Mouse (Mus musculus) intestine, postnatal 0 days (tissue): Measurements from ENCODE around the gene Camsap2. TPM values are rescaled to one million over a fixed set of nuclear protein-coding genes. Genes with fewer than 3 reads are reported as not detected.

Experiments used
- ATAC-seq: fragments of 200-750 bp; cut with Nextera tagmentation; 2 replicates; pipeline ENCODE4 v1.8.0; 2017; ENCODE audit warnings: mild to moderate bottlenecking, moderate TSS enrichment, moderate library complexity
- H3K27ac ChIP-seq: fragments of 300-500 bp; sonication (generic); 2 replicates; pipeline ENCODE4 v1.5.1; 2014; ENCODE audit warnings: mild to moderate bottlenecking, low read depth, low read length, moderate library complexity
- H3K27me3 ChIP-seq: fragments of 300-500 bp; sonication (generic); replicated peaks from 2 replicates; pipeline ENCODE4 v1.6.1; 2014; ENCODE audit warnings: low read length, mixed read lengths; ENCODE audit not compliant: control insufficient read depth, insufficient read depth
- H3K36me3 ChIP-seq: fragments of 300-500 bp; sonication (generic); 2 replicates; pipeline ENCODE4 v1.6.1; 2014; ENCODE audit warnings: mild to moderate bottlenecking, moderate library complexity; ENCODE audit not compliant: control insufficient read depth, insufficient read depth
- H3K4me1 ChIP-seq: fragments of 300-500 bp; sonication (generic); replicated peaks from 2 replicates; pipeline ENCODE4 v1.6.1; 2014; ENCODE audit warnings: antibody characterized with exemption, low read length, mixed read lengths; ENCODE audit not compliant: control insufficient read depth, insufficient read depth
- H3K4me2 ChIP-seq: fragments of 300-500 bp; sonication (generic); replicated peaks from 2 replicates; pipeline ENCODE4 v1.6.1; 2014; ENCODE audit warnings: low read depth, mild to moderate bottlenecking, moderate library complexity
- H3K4me3 ChIP-seq: fragments of 300-500 bp; sonication (generic); 2 replicates; pipeline ENCODE4 v1.5.1; 2014; ENCODE audit warnings: low read depth, low read length
- H3K9ac ChIP-seq: fragments of 300-500 bp; sonication (generic); 2 replicates; pipeline ENCODE4 v1.6.1; 2014; ENCODE audit warnings: mild to moderate bottlenecking, low read depth, low read length
- H3K9me3 ChIP-seq: fragments of 300-500 bp; sonication (generic); 2 replicates; pipeline ENCODE4 v1.6.1; 2016; ENCODE audit warnings: mixed run types; ENCODE audit not compliant: control insufficient read depth
- CTCF ChIP-seq: sonication (generic); IDR thresholded peaks from 2 replicates; pipeline ENCODE4 v1.5.1; 2016; ENCODE audit warnings: low read depth, mild to moderate bottlenecking, control low read depth, antibody characterized with exemption, moderate library complexity
- WGBS: fragments of 180-500 bp; shearing (Covaris S2); extraction: QIAGEN DNeasy Blood & Tissue Kit; methylation state at CpG from one replicate; pipeline ENCODE4 v1.1.7; 2014; 5-methylcytosine and 5-hydroxymethylcytosine counted together
- polyA plus RNA-seq: library from polyadenylated mRNA; unstranded; fragments of >200 nt; fragmentation: Nextera tagmentation; extraction: Ambion mirVana; gene quantifications from 2 replicates; pipeline ENCODE4 v1.2.1, GENCODE M21; 2015

Gene Camsap2
- polyA plus RNA-seq, 1 experiment from 2014 or later = 3.3 TPM

- no peak for TF ChIP-seq CTCF
- ATAC-seq = no peak
- Histone ChIP-seq H3K9ac (no peak overlapping the region), H3K4me3 (no peak overlapping the region), H3K9me3 (no peaks in the 10 kb centered on the region), H3K27me3 (no peaks in the 10 kb centered on the region), H3K4me1 (no peaks in the 10 kb centered on the region; the same call in 1 of the 2 replicates), H3K4me2 (no peak overlapping the region), H3K36me3 (0 out of 2 replicates have a peak, but pooled peaks cover 4% of the 10 kb centered on the region), H3K27ac (no peak overlapping the region)
- WGBS = 87% methylated on average over 4 of the region's 4 CpGs
Observed at GRCm38 (mm10) chr1:136322331-136322730, 23.6 kb downstream of the Camsap2 start.

- Histone ChIP-seq H3K36me3 (no peaks in the 10 kb centered on the region; the same call in 1 of the 2 replicates), H3K4me3 (no peak overlapping the region), H3K4me1 (no peaks in the 10 kb centered on the region), H3K27ac (no peak overlapping the region), H3K27me3 (no peaks in the 10 kb centered on the region), H3K9ac (no peak overlapping the region), H3K9me3 (no peaks in the 10 kb centered on the region), H3K4me2 (no peak overlapping the region)
- ATAC-seq = no peak
- no peak for TF ChIP-seq CTCF
Observed at GRCm38 (mm10) chr1:136316317-136316716, 29.6 kb downstream of the Camsap2 start.

- Histone ChIP-seq H3K27me3 (no peaks in the 10 kb centered on the region), H3K27ac (no peak overlapping the region), H3K4me1 (no peaks in the 10 kb centered on the region), H3K9me3 (no peaks in the 10 kb centered on the region), H3K9ac (no peak overlapping the region), H3K4me2 (no peak overlapping the region), H3K4me3 (no peak overlapping the region), H3K36me3 (no peaks in the 10 kb centered on the region)
- ATAC-seq = no peak
- WGBS = 93% methylated on average over 5 of the region's 5 CpGs
- TF ChIP-seq CTCF = no peak
Observed at GRCm38 (mm10) chr1:136309193-136309592, 36.7 kb downstream of the Camsap2 start.

GRCm38 (mm10) chr1:136306424-136306823 lies 39.5 kb downstream of the Camsap2 start:
- no peak overlapping the region for H3K9ac ChIP-seq
- H3K36me3 ChIP-seq = no peaks in the 10 kb centered on the region
- H3K4me3 ChIP-seq = no peak overlapping the region
- H3K4me1 ChIP-seq = no peaks in the 10 kb centered on the region
- WGBS = 74% methylated on average over 3 of the region's 3 CpGs
- H3K27ac ChIP-seq = no peak overlapping the region
- no peak overlapping the region for H3K4me2 ChIP-seq
- no peak for ATAC-seq
- no peaks in the 10 kb centered on the region for H3K9me3 ChIP-seq
- no peaks in the 10 kb centered on the region for H3K27me3 ChIP-seq
- peak; percentile 71 for TF ChIP-seq CTCF

GRCm38 (mm10) chr1:136293961-136294360 lies 51.9 kb downstream of the Camsap2 start:
- no peak for ATAC-seq
- Histone ChIP-seq H3K4me2 (no peak overlapping the region), H3K27me3 (no peaks in the 10 kb centered on the region)

GRCm38 (mm10) chr1:136289803-136290202 lies 56.1 kb downstream of the Camsap2 start:
- Histone ChIP-seq H3K4me1 (no peaks in the 10 kb centered on the region), H3K4me2 (no peak overlapping the region), H3K4me3 (no peak overlapping the region), H3K9me3 (no peaks in the 10 kb centered on the region), H3K36me3 (no peaks in the 10 kb centered on the region; the same call in 1 of the 2 replicates), H3K27ac (no peak overlapping the region), H3K27me3 (no peaks in the 10 kb centered on the region), H3K9ac (no peak overlapping the region)
- TF ChIP-seq CTCF = peak; percentile 10; the same call in 1 of the 2 replicates
- no peak for ATAC-seq
- WGBS = 71% methylated on average over 1 of the region's 1 CpGs

More at GRCm38 (mm10) chr1:136293961-136294360, 51.9 kb downstream of the Camsap2 start:
- Histone ChIP-seq H3K9ac (no peak overlapping the region), H3K27ac (no peak overlapping the region), H3K36me3 (no peaks in the 10 kb centered on the region), H3K4me1 (no peaks in the 10 kb centered on the region), H3K9me3 (no peaks in the 10 kb centered on the region), H3K4me3 (no peak overlapping the region)
- TF ChIP-seq CTCF = no peak

- no peak for TF ChIP-seq CTCF
- 91% methylated on average over 8 of the region's 8 CpGs for WGBS
- H3K4me1 ChIP-seq = no peaks in the 10 kb centered on the region
- peaks cover 53% of the 10 kb centered on the region for H3K36me3 ChIP-seq
- ATAC-seq = no peak
- no peak overlapping the region for H3K9ac ChIP-seq
- no peak overlapping the region for H3K27ac ChIP-seq
- H3K4me2 ChIP-seq = no peak overlapping the region
- H3K4me3 ChIP-seq = no peak overlapping the region
- H3K9me3 ChIP-seq = no peaks in the 10 kb centered on the region
- H3K27me3 ChIP-seq = no peaks in the 10 kb centered on the region
Observed at GRCm38 (mm10) chr1:136277366-136277765, 68.5 kb downstream of the Camsap2 start.
